Mouse (Mus musculus) small intestine, adult 2 months (tissue): ENCODE data around the gene Cab39.
"Not testable (repeated sequence)": the region's sequence is repeated elsewhere in the genome, so short reads cannot be mapped to it uniquely, and the experiment has no call there.

Experiments used
- CTCF ChIP-seq: fragments of 200-500 bp; IDR thresholded peaks from 2 replicates; pipeline ENCODE4 v1.5.1; 2012; ENCODE audit warnings: low read depth, mild to moderate bottlenecking, control low read depth, inconsistent platforms, low read length, moderate library complexity, mixed read lengths; ENCODE audit not compliant: insufficient replicate concordance, insufficient read length; ENCODE audit errors: extremely low read depth
- POLR2A ChIP-seq: fragments of 200-500 bp; IDR thresholded peaks from 2 replicates; pipeline ENCODE4 v1.6.1; 2012; ENCODE audit warnings: low read depth, mild to moderate bottlenecking, control low read depth, inconsistent platforms, low read length, moderate library complexity

DNA sequence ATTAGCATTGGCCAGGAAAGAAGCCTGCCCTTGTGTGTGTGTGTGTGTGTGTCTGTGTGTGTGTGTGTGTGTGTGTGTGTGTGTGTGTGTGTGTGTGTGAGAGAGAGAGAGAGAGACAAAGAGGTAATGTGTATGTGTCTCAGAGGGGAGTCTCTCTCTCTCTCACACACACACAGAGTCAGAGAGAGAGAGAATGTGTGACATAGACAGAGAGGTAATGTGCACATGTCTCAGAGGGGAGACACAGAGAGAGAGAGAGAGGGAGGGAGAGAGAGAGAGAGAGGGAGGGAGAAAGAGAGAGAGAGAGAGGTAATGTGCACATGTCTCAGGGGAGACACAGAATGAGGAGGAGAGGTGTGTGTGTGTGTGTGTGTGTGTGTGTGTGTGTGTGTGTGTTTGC lies 21.0 kb downstream of the Cab39 start:
- TF ChIP-seq CTCF, POLR2A: not testable (repeated sequence)
